Mouse (Mus musculus) liver, embryonic 14.5 days (tissue): ENCODE results near the gene Lmna. TPM values are rescaled to one million over a fixed set of nuclear protein-coding genes. Genes with fewer than 3 reads are reported as not detected.

ENCODE experiments used
- ATAC-seq: fragments of 200-750 bp; cut with Nextera tagmentation; 2 replicates; pipeline ENCODE4 v1.8.0; 2017; ENCODE audit warnings: moderate number of reproducible peaks, mild to moderate bottlenecking, moderate library complexity; ENCODE audit not compliant: insufficient read depth
- DNase-seq, 3 experiments: peaks; one replicate each; pipeline ENCODE4 v3.0.0-alpha.2; 2012 to 2013; ENCODE audit warnings: low read depth in 3 of 3, low spot score in 3 of 3
- H3K27ac ChIP-seq: fragments of 300-500 bp; sonication (generic); 2 replicates; pipeline ENCODE4 v1.5.1; 2014; ENCODE audit warnings: moderate library complexity, mild to moderate bottlenecking, control low read depth, inconsistent platforms
- H3K27me3 ChIP-seq: fragments of 300-500 bp; sonication (generic); 2 replicates; pipeline ENCODE4 v1.6.1; 2014; ENCODE audit warnings: mild to moderate bottlenecking, low read length, moderate library complexity; ENCODE audit not compliant: control insufficient read depth, insufficient read depth
- H3K36me3 ChIP-seq: fragments of 300-500 bp; sonication (generic); replicated peaks from 2 replicates; pipeline ENCODE4 v1.6.1; 2014; ENCODE audit warnings: low read depth; ENCODE audit not compliant: control insufficient read depth, insufficient read depth
- H3K4me1 ChIP-seq, 2 experiments: fragments of 200-500 bp in 1 of 2; fragments of 300-500 bp in 1 of 2; sonication (generic) in 1 of 2; replicated peaks; 2 replicates each; pipeline ENCODE4 v1.6.1; 2012 to 2014; ENCODE audit warnings: antibody characterized with exemption in 1 of 2, inconsistent platforms in 1 of 2, low read length in 1 of 2; ENCODE audit not compliant: control insufficient read depth in 2 of 2, insufficient read depth in 2 of 2
- H3K4me2 ChIP-seq: fragments of 300-500 bp; sonication (generic); 2 replicates; pipeline ENCODE4 v1.6.1; 2014; ENCODE audit warnings: low read depth, mild to moderate bottlenecking, control low read depth, moderate library complexity
- H3K4me3 ChIP-seq, 2 experiments: fragments of 200-500 bp in 1 of 2; fragments of 300-500 bp in 1 of 2; sonication (generic) in 1 of 2; 2 replicates each; pipeline ENCODE4 v1.5.1; 2012 to 2014; ENCODE audit warnings: low read depth in 2 of 2, low read length in 2 of 2, mild to moderate bottlenecking in 2 of 2, control low read depth in 1 of 2, inconsistent platforms in 1 of 2, moderate library complexity in 1 of 2; ENCODE audit not compliant: insufficient read depth in 1 of 2
- H3K9ac ChIP-seq: fragments of 300-500 bp; sonication (generic); replicated peaks from 2 replicates; pipeline ENCODE4 v1.6.1; 2014; ENCODE audit warnings: mild to moderate bottlenecking, control low read depth, moderate library complexity
- H3K9me3 ChIP-seq: fragments of 300-500 bp; sonication (generic); 2 replicates; pipeline ENCODE4 v1.6.1; 2016; ENCODE audit warnings: low read length, mixed read lengths; ENCODE audit not compliant: control insufficient read depth
- CTCF ChIP-seq: IDR thresholded peaks from 2 replicates; pipeline ENCODE4 v1.5.1; 2016; ENCODE audit warnings: antibody characterized with exemption, low read depth, control low read depth
- EP300 ChIP-seq: IDR thresholded peaks from 2 replicates; pipeline ENCODE4 v1.6.1; 2016; ENCODE audit warnings: antibody characterized with exemption, low read depth
- WGBS: fragments of 180-500 bp; shearing (Covaris S2); extraction: QIAGEN DNeasy Blood & Tissue Kit; methylation state at CpG from one replicate; pipeline ENCODE4 v1.1.7; 2014; ENCODE audit not compliant: insufficient replicate concordance; 5-methylcytosine and 5-hydroxymethylcytosine counted together
- polyA plus RNA-seq, 2 experiments: library from polyadenylated mRNA; depleted of rRNA in 1 of 2; stranded (reverse) in 1 of 2; unstranded in 1 of 2; fragments of >200 nt; fragmentation: Nextera tagmentation in 1 of 2; extraction: Ambion mirVana in 1 of 2; gene quantifications; 2 replicates each; pipeline versions ENCODE4 v1.2.1 to v1.2.3; 2012 to 2014

Lmna gene
- polyA plus RNA-seq, 2 experiments, result 58.7 to 115 TPM

- peaks cover 9 to 35% of the 10 kb centered on the region in 2 experiments for H3K4me1 ChIP-seq
- no peak overlapping the region for H3K4me3 ChIP-seq
- DNase-seq (no peak), ATAC-seq (no peak)
- no peak overlapping the region for H3K9ac ChIP-seq
- H3K4me2 ChIP-seq, result no peak overlapping the region
- no peaks in the 10 kb centered on the region for H3K36me3 ChIP-seq
- no peaks in the 10 kb centered on the region for H3K27me3 ChIP-seq
- H3K9me3 ChIP-seq, result no peaks in the 10 kb centered on the region
- H3K27ac ChIP-seq, result no peak overlapping the region
- WGBS, result 41% methylated on average over 4 of the region's 4 CpGs
- TF ChIP-seq CTCF (no peak), EP300 (no peak)
These were observed 1.8 kb upstream of the Lmna start for GRCm38 (mm10) chr3:88511559-88511958.

DNA sequence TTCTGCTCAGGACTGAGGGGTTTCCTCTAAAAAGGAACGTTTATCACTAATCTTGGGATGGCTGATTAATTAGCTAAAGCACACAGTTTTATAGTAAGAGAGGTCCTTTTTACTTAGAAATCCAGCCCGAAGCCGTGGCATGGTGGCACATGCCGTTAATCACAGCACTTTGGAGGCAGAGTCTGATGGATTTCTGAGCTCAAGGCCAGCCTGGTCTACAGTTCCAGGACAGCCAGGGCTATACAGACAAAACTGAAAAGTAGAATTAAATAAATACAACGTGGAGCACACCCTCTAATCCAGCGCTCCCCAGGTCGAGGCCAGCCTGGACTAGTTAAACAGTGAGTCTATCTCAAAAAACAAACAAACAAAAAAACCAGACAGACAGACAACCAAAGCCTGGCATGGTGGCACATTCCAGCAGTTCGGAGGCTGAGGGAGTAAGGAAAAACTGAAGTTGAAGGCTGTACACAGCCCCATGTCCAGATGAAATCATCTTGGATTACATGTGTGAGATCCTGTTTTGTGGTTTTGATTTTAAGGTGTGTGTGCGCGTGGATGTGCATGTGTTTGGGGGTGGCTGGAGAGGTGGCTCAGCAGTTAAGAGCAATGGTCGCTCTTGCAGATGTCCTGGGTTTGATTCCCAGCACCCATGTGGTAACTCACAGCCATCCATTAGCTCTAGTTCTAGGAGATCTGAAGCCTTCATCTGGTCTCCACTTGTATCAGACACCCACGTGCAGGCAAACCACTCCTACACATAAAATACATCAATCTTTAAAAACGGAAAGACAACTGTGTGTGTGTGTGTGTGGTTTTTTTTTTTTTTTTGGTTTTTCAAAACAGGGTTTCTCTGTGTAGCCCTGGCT lies 899 bp upstream of the Lmna start:
- TF ChIP-seq EP300, result no peak
- TF ChIP-seq CTCF, result no peak
- Histone ChIP-seq H3K9me3 (no peaks in the 10 kb centered on the region), H3K4me1 (peaks cover 9 to 35% of the 10 kb centered on the region in 2 experiments), H3K4me3 (peak overlapping the region; percentile 47 to 63), H3K27ac (peak overlapping the region; percentile 51), H3K27me3 (no peaks in the 10 kb centered on the region), H3K36me3 (no peaks in the 10 kb centered on the region), H3K4me2 (peak overlapping the region; percentile 74), H3K9ac (peak overlapping the region; percentile 47)
- no peak for ATAC-seq
- 38% methylated on average over 13 of the region's 13 CpGs for WGBS
- no peak for DNase-seq

DNA sequence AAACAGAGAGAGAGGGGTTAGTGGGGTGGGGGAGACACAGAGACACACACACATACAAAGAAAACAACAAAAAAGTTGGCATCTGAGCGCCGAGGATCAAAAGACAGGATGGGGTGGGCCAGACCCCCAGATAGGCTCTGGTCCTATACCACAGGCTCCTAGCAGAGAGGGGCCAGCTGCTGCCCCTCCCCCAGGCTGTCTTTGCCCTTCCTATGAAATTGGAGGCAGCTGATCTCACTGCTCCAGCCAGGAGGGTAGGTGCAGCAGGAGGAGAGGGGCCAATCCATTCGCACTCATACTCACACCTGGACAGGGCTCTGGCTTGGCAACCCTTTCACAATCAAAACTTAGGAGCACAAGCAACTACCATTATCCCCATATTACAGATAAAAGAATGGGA lies 506 bp downstream of the Lmna start:
- TF ChIP-seq CTCF, result no peak
- no peak for TF ChIP-seq EP300
- Histone ChIP-seq H3K4me1 (peaks cover 7 to 30% of the 10 kb centered on the region in 2 experiments), H3K4me2 (peak overlapping the region; percentile 74), H3K9ac (peak overlapping the region; percentile 16; the same call in 1 of the 2 replicates), H3K9me3 (no peaks in the 10 kb centered on the region), H3K4me3 (peak overlapping the region; percentile 47 to 63), H3K36me3 (no peaks in the 10 kb centered on the region), H3K27me3 (no peaks in the 10 kb centered on the region), H3K27ac (peak overlapping the region; percentile 45)
- ATAC-seq, result peak; percentile 1; the same call in 1 of the 2 replicates
- DNase-seq, result no peak
- WGBS, result 47% methylated on average over 3 of the region's 3 CpGs

DNA sequence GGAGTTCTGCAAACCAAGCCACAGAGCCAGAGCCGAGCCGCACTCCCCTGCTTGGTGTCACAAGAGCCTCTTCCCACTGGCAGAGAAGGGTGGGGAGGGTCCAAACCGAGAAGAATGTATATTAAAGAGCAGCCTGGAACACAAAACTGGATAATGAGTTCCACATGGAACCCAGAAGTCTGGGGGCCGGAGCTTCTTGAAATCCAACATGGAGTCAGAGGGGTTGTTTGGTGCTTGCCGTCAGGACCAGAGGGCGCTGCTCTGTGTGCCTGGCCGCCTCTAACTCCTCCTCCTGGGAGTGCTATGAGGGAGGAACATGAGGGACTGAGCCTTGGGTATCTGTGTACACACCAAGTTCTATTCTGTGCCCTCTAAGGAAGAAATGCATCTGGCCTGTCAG lies 4.0 kb downstream of the Lmna start:
- H3K9ac ChIP-seq, result no peak overlapping the region
- no peaks in the 10 kb centered on the region for H3K27me3 ChIP-seq
- no peaks in the 10 kb centered on the region for H3K9me3 ChIP-seq
- H3K36me3 ChIP-seq, result no peaks in the 10 kb centered on the region; the same call in none of the 2 replicates
- no peak overlapping the region for H3K4me3 ChIP-seq
- no peak for DNase-seq
- TF ChIP-seq CTCF, result peak; percentile 17; the same call in 1 of the 2 replicates
- TF ChIP-seq EP300, result no peak
- no peak for ATAC-seq
- peaks cover 20 to 29% of the 10 kb centered on the region in 2 experiments for H3K4me1 ChIP-seq
- no peak overlapping the region for H3K27ac ChIP-seq
- 55% methylated on average over 7 of the region's 7 CpGs for WGBS
- no peak overlapping the region for H3K4me2 ChIP-seq

- Histone ChIP-seq H3K9ac (no peak overlapping the region), H3K4me3 (no peak overlapping the region), H3K27ac (no peak overlapping the region), H3K36me3 (peaks cover 2% of the 10 kb centered on the region), H3K4me2 (no peak overlapping the region), H3K27me3 (no peaks in the 10 kb centered on the region), H3K9me3 (no peaks in the 10 kb centered on the region), H3K4me1 (peaks cover 23 to 29% of the 10 kb centered on the region in 2 experiments)
- no peak for TF ChIP-seq CTCF
- no peak for TF ChIP-seq EP300
- no peak for DNase-seq
- no peak for ATAC-seq
- WGBS, result 63% methylated on average over 6 of the region's 6 CpGs
These were observed 4.7 kb downstream of the Lmna start for GRCm38 (mm10) chr3:88505081-88505480.
